Mouse (Mus musculus) T-helper 17 cell (primary cell): ENCODE measurements around the gene Clstn1.

Source experiments
- in situ Hi-C, 2 experiments: fragments of 300-600 bp; cut with MboI, MseI; formaldehyde crosslinking; loops; 1 replicate in 1 of 2; 2 replicates in 1 of 2; pipeline ENCODE4 v1.15.1; 2025; ENCODE audit warnings: high pct_unique_total_duplicates in 2 of 2

Gene Clstn1

DNA sequence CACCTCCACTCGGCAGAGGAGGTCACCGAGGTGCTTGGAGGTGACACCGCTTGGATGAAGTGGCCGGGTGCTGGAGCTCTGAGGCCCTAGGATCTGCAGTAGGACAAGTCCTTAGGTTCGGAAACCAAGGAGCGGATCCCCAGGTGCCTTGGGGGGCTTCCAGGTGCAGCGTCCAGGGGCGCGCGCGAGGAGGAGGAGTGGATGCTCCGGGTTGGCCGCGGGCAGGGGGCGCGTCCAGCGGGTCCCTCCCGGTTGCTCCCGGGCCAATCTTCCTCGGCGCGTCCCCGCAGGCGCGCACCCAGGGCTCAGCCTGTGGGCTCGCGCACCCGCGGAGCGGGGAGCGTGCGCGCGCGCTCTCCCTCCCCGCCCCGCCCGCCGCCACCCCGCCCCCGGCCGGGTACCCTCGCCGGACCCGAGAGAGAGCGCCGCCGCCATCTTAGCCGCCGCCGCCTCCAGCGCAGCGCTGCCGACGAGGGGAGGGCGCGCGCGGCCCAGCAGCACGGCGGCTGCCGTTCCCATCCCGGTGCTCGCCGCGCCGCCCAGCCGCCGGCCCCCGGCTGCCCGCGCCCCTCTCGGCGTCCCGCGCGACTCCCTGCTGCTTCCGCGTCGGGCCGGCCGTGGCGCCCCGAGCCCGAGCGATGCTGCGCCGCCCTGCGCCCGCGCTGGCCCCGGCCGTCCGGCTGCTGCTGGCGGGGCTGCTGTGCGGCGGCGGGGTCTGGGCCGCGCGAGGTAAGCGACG lies at the start of gene Clstn1:
Gene Clstn1, plus strand, starts transcription at position 425 of the 739 bp plus-strand sequence.
- in situ Hi-C loops = no loop called here

DNA sequence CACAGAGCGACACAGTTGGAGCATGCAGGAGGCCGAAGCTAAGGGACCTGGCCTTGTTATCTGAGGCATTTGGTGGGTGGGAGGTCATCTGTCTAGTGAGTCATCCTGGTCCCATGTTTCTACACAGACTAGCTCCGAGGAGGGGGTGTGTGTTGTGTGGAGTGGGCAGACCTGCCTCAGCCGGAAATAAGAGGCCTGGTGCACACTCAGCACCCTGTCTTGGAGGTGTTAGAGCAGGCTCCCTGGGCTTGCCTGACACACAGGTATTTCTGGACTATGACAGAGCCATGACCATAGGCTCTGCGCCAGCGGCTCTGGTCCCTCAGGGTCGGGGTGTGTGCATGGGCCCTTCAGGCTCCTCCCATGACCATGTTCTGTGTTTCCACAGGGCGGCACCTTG lies 46.8 kb upstream of the Clstn1 start:
- in situ Hi-C loops = loop anchor here in 1 of 2 experiments (5.0 kb wide), 1 partner anchor 47 kb away; no protein-coding TSS in a partner anchor

DNA sequence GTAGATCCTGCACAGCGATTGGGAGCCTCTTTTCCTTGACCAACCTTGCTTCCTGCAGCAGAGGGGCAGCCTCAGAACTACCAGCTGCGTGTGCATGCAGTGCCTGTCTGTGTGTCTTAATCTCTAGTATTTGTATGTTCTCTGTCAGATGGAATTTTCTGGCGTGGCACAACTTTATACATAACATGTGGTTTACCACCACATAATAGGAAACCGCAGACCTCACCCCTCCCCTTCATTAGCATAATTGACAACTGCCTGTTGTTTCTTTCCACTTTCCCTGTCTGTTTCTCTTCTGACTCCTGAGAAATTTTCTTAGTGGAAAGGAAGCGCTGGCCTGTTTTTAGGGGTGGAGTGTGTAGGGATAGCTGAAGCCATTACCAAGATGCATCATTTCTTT lies 44.3 kb upstream of the Clstn1 start:
- in situ Hi-C loops = loop anchor here (10.0 kb wide), 2 partner anchors 157 to 397 kb away; no protein-coding TSS in a partner anchor

DNA sequence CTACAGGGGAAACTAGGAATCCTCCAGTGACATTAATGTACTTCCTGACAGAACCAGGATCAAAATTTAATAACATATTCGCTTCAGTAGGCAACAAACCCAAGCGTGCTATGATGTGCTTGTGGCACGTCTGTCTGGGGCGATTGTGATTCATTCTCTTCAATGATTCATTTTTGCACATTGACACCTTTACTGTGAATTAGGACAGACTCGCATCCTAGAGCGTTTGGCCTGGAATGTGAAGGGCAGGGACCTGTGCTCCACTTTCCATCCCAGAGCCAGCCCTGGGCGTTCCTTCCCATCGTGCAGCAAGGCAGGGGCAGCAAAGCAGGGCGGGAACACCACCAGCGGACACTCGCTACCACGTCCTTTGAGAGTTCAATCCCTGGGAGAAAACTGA lies 43.8 kb upstream of the Clstn1 start:
- in situ Hi-C loops = loop anchor here (10.0 kb wide), 2 partner anchors 158 to 398 kb away; no protein-coding TSS in a partner anchor

DNA sequence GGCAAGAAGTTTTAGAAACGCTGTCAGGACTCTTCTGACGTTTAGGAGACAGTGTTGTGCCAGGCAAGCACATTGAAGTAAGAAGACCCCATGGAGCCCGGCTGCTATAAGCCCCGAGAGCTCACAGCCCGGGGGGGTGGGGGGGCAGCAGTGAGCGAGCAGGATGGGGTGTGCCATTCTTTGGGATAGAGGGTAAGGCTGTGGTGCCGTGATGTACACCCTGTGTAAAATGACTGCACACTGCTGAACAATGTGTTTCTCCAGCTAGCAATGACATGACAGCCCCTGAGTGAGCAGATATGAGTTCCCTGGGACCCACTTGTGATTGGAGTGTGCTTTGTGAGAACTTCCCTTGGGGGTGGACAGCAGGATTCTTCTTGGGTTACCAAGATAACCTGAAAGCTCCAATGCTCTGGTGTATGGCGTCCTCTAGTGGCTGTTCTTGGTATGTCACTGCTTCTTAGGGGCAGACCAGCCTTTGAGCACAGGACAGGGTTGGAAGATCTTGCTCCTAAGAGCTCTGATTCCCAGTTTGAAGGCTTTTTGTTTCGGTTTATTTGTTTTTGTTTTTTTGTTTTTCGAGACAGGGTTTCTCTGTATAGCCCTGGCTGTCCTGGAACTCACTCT lies 43.2 kb upstream of the Clstn1 start:
- in situ Hi-C loops = loop anchor here (10.0 kb wide), 2 partner anchors 158 to 398 kb away; no protein-coding TSS in a partner anchor

DNA sequence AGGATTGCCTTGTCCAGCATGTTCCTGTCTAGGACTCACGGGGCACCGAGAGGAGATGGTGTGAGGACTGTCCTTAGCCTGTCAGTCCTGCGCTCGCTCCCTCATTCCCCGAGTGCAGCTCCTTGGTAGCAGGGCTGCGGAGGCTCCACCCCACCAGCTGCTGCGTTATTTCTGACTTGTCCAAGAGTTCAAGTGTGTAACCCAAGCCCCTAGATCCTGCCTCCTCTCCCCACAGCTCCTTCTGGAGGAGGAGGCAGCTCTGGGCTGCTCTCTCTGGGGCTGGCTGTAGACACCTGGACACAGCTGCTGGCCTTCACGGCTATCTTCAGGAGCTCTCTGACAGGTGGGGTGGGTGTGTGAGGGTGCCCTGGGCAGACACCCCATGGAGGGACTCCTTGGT lies 41.4 kb upstream of the Clstn1 start:
- in situ Hi-C loops = loop anchor here (5.0 to 10.0 kb wide), 6 partner anchors 62 to 403 kb away; no protein-coding TSS in a partner anchor

DNA sequence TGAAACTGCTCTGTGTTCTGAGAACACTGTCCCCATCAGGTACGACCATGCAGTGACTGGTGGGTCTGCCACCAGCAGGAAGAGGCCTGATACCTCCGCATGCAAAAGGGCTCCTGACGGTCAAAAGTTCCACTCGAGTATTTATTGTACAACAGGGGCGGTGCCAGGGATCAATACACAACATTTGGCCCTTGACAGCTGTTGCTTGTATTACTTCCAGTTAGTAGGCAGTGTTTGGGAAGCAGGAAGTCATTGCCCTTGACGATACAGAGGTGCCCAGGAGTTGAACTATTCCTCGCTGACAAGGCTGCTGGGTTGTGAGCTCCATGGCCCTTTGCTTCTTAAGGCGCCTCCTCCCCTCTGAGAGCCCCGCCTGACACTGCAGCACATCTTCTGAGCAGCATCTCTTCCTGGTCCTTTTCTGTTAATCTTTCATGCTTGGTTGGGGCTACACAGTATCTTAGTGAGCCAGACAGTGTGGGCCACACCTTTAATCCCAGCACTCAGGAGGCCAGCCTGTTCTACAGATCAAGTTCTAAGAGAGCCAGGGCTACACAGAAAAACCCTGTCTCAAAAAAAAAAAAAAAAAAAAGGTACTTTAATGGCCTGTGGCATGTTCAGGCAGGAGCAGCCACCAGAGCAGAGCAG lies 39.3 kb upstream of the Clstn1 start:
- in situ Hi-C loops = loop anchor here (5.0 to 10.0 kb wide), 6 partner anchors 60 to 405 kb away; no protein-coding TSS in a partner anchor

DNA sequence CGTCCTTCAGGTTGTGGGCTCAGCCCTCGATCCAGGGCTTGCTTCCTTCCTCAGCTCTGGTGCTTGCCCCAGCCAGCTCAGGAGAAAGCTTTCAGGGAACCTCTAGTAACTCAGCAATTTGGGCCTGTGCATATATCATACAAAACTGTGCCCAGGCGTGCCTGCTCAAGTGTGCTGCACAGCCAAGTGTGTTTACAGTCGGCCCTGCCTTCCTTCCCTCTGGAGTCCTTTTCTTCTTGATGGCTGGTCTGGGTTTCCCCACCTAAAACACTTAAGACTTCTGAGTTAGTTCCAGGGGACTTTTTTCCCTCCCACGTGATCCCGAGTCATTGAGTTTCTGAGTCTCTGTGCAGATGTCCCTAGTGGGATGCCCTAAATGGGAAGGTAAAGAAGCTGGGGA lies 38.7 kb upstream of the Clstn1 start:
- in situ Hi-C loops = loop anchor here (5.0 to 10.0 kb wide), 6 partner anchors 60 to 405 kb away; no protein-coding TSS in a partner anchor

DNA sequence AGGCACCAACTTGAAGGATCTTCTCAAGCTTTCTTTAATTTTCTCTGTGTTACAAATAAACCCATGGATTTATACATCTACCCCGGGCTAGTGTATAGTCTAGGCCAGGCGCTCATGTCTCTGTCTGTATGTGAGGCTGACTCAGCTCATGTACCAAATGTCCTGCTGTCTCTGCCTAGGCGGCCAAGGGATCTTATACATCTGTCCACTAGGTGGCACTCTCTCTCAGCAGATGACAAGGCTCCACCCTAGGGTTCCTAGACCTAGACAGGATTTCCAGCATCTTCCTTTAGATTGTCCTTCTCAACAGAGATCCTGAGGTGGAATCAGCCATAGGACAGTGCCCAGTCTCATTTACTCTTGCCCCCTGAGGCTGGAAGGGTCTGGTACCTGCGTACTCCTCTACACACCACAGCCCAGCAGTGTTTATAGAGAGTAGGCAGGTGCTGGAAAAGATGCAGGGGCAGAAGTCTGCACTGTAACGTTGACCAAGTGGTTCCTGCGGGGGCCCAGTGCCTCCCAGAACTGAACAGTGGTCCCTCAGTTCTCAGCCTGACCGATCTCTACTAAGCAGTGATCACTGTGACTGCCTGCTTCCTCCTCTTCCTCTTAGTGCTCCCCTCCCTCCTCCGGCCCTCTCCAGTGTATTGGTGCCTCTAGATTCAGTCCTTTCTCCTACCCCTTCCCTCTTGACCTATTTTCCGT lies 36.9 kb upstream of the Clstn1 start:
- in situ Hi-C loops = loop anchor here (5.0 to 10.0 kb wide), 6 partner anchors 58 to 407 kb away; no protein-coding TSS in a partner anchor

DNA sequence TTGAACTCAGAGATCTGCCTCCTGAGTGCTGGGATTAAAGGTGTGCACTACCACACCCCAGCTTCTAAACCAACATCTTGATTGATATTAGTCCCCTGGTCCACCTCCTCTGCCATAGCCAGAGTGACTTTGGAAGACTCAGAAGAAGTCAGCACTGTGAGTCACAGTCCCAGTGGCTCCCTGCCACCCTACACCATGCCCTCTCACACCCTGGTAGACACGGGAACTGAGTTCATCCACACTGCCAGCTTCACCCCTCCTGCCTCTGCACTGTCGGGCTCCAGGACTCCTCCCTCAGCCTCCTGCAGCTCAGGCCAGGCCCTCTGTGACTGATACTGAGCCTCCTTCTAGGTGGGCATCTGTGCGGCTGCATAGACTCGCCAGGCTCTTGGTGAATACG lies 35.4 kb upstream of the Clstn1 start:
- in situ Hi-C loops = no loop called here

DNA sequence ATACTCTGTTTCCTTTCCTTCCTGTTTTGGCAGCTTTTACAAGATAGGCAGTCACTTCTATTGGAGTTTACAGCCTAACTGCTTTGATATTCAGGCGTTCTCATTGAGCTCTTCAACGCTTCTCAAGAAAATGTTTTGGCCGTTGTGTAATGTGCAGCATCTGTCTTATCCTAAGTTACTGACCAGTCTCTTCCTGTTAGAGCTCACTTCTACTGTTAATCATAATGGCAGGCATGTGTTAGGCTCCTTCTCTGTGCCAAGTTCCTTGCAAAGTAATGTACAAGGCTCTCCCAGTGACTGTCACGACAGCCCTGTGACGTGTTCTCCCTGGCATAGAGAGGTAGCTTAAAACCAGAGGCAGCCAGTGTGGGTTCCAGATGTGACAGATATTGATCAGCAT lies 34.6 kb upstream of the Clstn1 start:
- in situ Hi-C loops = no loop called here

DNA sequence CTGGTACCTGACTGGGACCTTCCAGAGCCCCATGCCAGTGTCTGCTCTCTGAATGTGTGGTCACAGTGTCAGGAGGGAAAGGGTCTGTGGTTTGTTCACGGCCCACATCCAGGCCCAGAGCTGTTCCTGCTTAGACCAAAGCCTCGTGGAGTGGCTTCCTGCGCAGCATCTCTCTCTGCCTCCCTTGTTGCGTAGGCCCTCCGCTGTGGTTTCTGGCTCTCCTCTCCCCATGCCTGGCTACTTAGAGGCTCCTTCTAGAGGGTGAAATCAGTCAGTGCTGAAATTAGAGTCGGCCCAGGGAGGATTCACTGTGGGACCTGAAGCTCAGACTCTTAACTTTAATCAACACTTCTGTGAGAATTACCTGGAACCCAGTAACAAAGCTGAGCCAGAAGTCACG lies 32.4 kb upstream of the Clstn1 start:
- in situ Hi-C loops = no loop called here

DNA sequence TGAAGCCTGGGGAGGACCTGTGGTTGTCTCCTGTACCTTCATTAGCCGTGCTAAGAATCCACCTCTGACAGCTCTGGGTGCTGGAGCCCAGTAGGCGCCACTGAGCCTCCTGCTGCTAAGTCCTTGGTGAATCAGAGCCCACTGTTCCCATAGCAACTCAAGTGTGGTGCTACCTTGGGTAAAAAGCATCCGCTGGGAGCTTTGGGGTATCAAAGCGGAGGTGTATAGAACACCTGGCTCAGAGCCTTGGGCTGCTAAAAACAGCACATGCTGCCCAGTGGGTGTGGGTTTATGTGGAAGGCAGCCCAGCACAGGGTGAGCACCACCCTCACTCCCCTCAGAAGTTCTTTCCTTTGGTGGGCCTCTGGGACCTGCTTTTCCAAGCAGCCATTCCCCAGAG lies 30.2 kb upstream of the Clstn1 start:
- in situ Hi-C loops = no loop called here

DNA sequence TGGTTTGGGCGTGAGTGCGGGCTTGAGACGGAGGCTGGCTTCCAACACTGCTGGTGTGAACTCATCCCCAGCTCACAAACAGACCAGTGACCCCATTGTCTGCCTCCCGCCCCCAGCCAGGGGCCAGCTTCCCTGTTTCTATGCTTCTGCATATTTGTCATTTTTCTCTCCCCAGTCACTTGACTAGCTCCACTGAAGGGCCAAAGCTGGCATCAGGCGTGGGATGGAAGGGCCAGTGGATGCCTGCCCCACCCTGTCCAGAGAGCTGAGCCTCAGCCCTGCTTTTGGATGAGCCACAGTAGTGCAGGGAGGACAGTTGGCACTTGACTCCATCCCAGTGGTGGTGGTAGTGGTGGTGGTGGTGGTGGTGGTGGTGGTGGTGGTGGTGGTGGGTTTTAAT lies 28.4 kb upstream of the Clstn1 start:
- in situ Hi-C loops = no loop called here

DNA sequence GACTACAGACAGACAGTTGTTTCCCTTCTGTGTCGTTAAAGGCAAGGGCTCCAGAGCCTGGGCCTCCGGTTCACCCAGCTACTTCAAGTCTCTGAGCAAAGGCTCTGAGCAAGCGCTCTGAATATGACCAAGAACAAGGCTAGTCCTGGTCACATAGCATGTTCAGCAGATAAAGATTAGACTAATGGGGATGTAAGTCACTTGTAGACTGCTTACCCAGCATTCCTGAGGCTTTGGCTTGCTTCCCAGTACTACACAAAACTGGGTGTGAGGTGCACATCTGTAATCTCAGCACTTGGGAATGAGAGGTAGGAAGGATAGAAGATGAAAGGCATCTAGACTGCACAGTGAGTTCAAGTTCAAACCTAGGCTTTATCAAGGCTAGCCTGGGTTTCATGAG lies 27.9 kb upstream of the Clstn1 start:
- in situ Hi-C loops = no loop called here

DNA sequence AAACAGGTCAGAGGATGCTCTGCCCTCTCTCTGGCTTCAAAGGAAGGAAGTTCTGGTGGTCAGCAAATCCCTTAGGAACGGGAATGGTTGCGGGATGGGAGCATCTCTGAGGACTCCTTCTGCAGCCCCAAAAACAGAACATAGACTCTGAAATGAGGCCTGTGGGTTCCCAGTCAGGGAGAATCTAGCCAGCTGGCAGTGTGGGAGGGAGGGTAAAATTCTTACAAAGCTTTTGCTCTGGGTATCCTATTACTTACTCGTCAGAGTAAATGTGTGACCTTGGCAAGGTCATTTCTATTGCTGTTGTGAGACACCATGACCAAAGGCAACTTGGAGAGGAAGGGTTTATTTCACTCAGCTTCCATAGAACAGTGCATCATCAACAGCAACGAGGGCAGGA lies 24.9 kb upstream of the Clstn1 start:
- in situ Hi-C loops = no loop called here

DNA sequence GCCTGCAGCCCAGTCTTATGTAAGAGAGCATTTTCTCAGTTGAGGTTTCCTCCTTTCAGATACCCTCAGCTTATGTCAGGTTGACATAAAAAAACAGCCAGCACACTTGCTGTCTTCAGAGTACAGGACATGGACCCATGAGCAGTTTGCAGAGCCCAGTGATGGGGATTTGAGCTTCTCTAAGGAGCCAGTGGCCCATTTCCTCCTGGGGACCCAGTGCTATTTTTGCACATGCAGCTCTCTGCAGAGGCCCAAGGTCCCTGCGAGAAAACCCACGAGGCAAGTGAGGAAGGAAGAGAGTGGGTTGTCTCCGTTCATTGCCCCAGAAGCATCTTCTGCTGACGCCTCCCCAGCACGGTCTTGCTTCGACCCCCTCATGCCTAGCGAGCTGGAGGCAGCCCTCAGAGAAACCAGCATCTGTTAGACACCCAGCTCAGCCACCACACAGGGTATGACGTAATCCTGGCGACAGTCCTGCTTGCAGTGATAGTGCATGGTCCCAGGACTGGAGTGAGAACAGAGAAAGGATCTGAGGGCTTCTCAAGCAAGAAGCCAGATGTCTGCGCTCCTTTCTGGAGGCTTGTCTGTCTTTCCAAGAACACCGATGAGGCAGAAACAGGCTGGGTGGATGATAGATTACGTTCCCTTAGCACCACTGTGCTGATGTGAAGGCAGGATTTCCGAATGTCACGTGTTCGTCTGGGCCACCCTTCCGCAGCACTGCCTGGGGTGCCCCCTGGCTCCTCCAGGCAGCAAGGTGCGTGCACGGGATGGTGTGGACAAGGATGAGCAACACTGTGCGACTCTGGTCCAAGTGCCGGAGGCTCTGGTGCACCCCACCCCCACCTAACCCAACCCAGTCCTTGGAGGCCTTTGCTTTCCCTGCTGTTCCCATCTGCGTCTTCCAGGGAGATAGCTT lies 24.0 kb upstream of the Clstn1 start:
- in situ Hi-C loops = no loop called here

DNA sequence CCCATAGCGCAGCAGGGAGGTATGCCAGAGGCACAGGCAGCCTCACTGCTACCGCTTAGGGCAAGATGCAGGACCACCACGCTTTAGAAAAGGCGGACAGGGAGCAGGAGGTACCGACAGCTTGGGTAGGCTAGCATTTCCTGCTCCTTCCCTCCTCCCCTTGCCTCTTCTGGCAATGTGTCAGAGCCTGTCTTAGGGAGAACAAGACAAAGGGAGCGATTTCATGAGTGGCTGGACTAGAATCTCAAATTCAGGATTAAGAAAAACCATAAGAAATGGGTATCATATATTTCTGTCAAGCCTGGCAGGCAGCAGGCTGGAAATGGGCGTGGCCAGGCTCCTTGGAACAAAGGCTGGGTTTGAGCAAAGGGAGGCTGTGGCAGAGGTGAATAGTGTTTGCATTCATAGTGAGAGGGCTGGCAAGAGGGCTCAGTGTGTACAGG lies 23.3 kb upstream of the Clstn1 start:
- in situ Hi-C loops = no loop called here

DNA sequence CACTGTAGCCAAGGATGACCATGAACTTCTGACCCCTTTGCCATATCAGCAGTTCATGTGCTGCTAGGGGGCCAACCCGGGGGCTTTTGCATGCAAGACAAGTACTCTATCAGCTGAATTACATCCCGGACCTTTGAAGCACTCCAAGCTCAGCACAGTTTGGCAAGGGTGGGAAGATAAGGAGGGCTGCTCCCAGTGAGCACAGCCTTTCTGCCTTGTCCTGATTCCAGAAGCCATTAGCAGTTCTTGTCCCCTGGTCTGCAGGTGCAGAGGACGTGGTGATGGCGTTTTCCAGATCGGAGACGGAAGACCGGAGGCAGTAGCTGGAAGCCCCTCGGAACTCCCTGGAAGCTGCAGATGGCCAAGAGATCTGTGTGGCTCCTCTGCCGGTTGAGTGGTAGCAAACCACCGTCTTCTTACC lies 22.3 kb upstream of the Clstn1 start:
- in situ Hi-C loops = no loop called here
